Mouse (Mus musculus) hindbrain, postnatal 0 days (tissue): ENCODE results near the gene Spata20. TPM values are rescaled to one million over a fixed set of nuclear protein-coding genes. Genes with fewer than 3 reads are reported as not detected.

Source experiments
- ATAC-seq: fragments of 200-750 bp; cut with Nextera tagmentation; 2 replicates; pipeline ENCODE4 v1.8.0; 2017; ENCODE audit warnings: mild to moderate bottlenecking, moderate TSS enrichment, moderate library complexity
- DNase-seq: peaks from one replicate; pipeline ENCODE4 v3.0.0-alpha.2; 2015; ENCODE audit warnings: low spot score
- H3K27ac ChIP-seq: fragments of 300-500 bp; sonication (generic); 2 replicates; pipeline ENCODE4 v1.5.1; 2014; ENCODE audit warnings: mild to moderate bottlenecking
- H3K27me3 ChIP-seq: fragments of 300-500 bp; sonication (generic); 2 replicates; pipeline ENCODE4 v1.6.1; 2014; ENCODE audit warnings: low read length, mixed read lengths; ENCODE audit not compliant: insufficient read depth
- H3K36me3 ChIP-seq: fragments of 300-500 bp; sonication (generic); 2 replicates; pipeline ENCODE4 v1.6.1; 2014; ENCODE audit warnings: low read length, mixed read lengths; ENCODE audit not compliant: insufficient read depth
- H3K4me1 ChIP-seq: fragments of 300-500 bp; sonication (generic); 2 replicates; pipeline ENCODE4 v1.6.1; 2014; ENCODE audit warnings: antibody characterized with exemption, low read length, mixed read lengths; ENCODE audit not compliant: insufficient read depth
- H3K4me2 ChIP-seq: fragments of 300-500 bp; sonication (generic); 2 replicates; pipeline ENCODE4 v1.6.1; 2014; ENCODE audit warnings: low read depth, mild to moderate bottlenecking, low read length, moderate library complexity, mixed read lengths
- H3K4me3 ChIP-seq: fragments of 300-500 bp; sonication (generic); 2 replicates; pipeline ENCODE4 v1.5.1; 2014; ENCODE audit warnings: low read length
- H3K9ac ChIP-seq: fragments of 300-500 bp; sonication (generic); replicated peaks from 2 replicates; pipeline ENCODE4 v1.6.1; 2014; ENCODE audit warnings: mild to moderate bottlenecking, low read length, moderate library complexity, mixed read lengths
- H3K9me3 ChIP-seq: fragments of 300-500 bp; sonication (generic); 2 replicates; pipeline ENCODE4 v1.6.1; 2016; ENCODE audit warnings: low read length, mixed read lengths
- CTCF ChIP-seq: IDR thresholded peaks from 2 replicates; pipeline ENCODE4 v1.5.1; 2016; ENCODE audit warnings: antibody characterized with exemption, control low read depth, low read depth
- WGBS: fragments of 180-500 bp; shearing (Covaris S2); extraction: QIAGEN DNeasy Blood & Tissue Kit; methylation state at CpG from one replicate; pipeline ENCODE4 v1.1.7; 2014; 5-methylcytosine and 5-hydroxymethylcytosine counted together
- polyA plus RNA-seq: library from polyadenylated mRNA; unstranded; fragments of >200 nt; fragmentation: Nextera tagmentation; extraction: Ambion mirVana; gene quantifications from 2 replicates; pipeline ENCODE4 v1.2.1, GENCODE M21; 2015
- total RNA-seq: library from RNA; depleted of rRNA; stranded (reverse); fragments of >200 nt; gene quantifications from 2 replicates; pipeline ENCODE4 v1.2.3, GENCODE M21; 2014

Spata20 gene
- total and polyA plus RNA-seq, 2 experiments from 2014 or later: 1.0 to 1.5 TPM

DNA sequence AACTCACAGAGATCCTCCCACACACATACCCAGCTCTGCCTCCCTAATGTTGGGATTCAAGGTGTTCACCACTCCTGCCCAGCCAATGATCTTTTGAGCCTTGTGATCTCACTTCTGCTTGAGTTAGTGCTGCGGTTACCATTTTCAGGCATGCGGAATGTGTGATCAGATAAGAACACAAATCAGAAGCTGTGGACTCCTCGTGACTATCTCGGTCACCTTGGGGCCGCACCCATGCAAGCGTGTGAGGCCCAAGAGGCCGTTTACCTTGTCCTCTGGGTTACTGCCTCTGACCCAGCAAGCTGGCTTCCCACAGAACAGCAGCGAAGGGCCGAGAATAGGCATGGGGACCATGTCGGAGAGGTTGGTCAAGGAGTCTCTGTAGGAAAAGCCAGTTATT lies 23.0 kb upstream of the Spata20 start:
- H3K4me3 ChIP-seq: no peak overlapping the region
- H3K36me3 ChIP-seq: no peaks in the 10 kb centered on the region
- DNase-seq: no peak
- no peak overlapping the region for H3K4me2 ChIP-seq
- H3K27me3 ChIP-seq: no peaks in the 10 kb centered on the region
- no peaks in the 10 kb centered on the region for H3K4me1 ChIP-seq
- no peak overlapping the region for H3K9ac ChIP-seq
- 0 out of 2 replicates have a peak, but pooled peaks cover 5% of the 10 kb centered on the region for H3K9me3 ChIP-seq
- no peak for ATAC-seq
- no peak overlapping the region for H3K27ac ChIP-seq
- 92% methylated on average over 10 of the region's 10 CpGs for WGBS
- TF ChIP-seq CTCF: no peak

DNA sequence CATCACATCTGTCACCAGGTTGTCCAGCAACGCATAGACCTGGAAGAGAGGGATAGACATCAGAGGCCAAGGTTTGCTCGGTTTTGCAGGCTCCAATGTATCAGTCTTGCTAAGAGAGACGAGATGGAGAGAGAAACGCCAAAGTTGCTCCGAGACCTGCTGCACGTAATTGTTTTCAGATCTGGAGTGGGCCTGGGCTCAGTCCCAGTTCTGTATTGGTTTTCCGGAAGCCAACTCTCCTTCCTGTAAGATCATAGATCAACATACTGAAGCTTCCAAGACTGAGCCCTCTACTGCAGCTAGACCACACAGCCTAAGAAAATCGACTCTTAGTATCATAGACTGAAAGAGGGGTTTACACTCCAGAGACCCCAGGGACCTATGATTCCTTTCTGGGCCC lies 15.5 kb upstream of the Spata20 start:
- ATAC-seq (no peak), DNase-seq (no peak)
- Histone ChIP-seq H3K27me3 (peaks cover 6% of the 10 kb centered on the region; the same call in 1 of the 2 replicates), H3K4me2 (no peak overlapping the region), H3K36me3 (no peaks in the 10 kb centered on the region), H3K4me3 (no peak overlapping the region), H3K4me1 (peaks cover 20% of the 10 kb centered on the region), H3K9ac (no peak overlapping the region), H3K27ac (no peak overlapping the region), H3K9me3 (no peaks in the 10 kb centered on the region)
- TF ChIP-seq CTCF: no peak
- 95% methylated on average over 8 of the region's 8 CpGs for WGBS

DNA sequence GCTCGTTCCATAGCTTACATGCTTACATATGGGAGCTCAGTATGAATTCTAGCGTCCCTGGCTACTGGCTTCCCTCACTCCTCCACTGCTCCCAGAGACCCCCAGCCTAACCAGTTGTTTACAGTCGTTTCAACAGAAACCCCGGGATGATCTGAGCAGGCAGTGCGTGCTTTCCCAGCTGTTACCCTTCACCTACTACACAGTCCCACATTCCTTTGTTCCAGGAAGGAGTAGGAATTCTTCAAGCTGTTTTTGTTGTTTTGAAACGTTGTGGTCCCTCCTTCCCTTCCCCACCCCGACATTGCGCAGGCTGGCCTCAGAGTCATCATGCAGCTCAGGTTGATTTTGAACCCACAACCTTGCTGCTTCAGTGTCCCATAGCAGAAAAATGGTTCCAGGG lies 14.4 kb upstream of the Spata20 start:
- H3K9ac ChIP-seq: no peak overlapping the region; the same call in 1 of the 2 replicates
- no peaks in the 10 kb centered on the region for H3K9me3 ChIP-seq
- H3K27me3 ChIP-seq: peaks cover 6% of the 10 kb centered on the region; the same call in 1 of the 2 replicates
- H3K36me3 ChIP-seq: no peaks in the 10 kb centered on the region
- WGBS: 37% methylated on average over 8 of the region's 8 CpGs
- ATAC-seq (no peak), DNase-seq (no peak)
- no peak overlapping the region for H3K4me3 ChIP-seq
- H3K27ac ChIP-seq: no peak overlapping the region
- peak overlapping the region; percentile 59 for H3K4me2 ChIP-seq
- TF ChIP-seq CTCF: no peak
- peaks cover 20% of the 10 kb centered on the region for H3K4me1 ChIP-seq

DNA sequence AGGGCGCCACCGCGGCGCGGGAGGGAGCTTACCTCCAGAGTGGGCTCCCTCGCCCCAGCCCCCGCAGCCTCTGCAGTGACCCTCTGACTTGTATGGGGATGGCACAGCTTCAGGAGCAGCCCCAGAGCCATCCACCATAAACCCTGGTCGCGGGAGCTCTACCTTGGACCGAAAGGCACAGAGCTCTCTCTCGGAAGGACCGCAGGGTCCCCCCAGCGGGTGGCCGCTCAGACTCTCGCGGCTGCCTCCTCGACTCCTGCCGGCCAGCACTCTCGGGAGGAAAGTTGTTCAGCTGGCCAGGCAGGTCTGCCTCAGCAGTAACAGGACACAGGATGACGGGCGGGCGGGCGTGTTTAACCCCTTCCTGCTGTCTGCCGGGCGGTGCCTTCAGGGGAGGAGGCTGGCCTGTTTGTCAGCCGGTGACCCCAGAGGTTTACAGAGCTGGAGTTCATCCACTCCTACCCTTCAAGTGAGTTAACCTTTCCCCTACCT lies 13.7 kb upstream of the Spata20 start, which contains the start of gene Epn3:
Gene Epn3 (minus strand): TSS at position 314 of the 492 bp plus-strand sequence.
- Histone ChIP-seq H3K4me3 (peak within 1 kb of the TSS; percentile 37), H3K4me2 (peak within 1 kb of the TSS; percentile 59), H3K4me1 (peaks cover 20% of the 10 kb centered on the region), H3K27me3 (peaks cover 6% of the 10 kb centered on the region; the same call in 1 of the 2 replicates), H3K9me3 (no peaks in the 10 kb centered on the region), H3K27ac (peak within 1 kb of the TSS; percentile 74), H3K36me3 (no peaks in the 10 kb centered on the region), H3K9ac (peak within 1 kb of the TSS; percentile 46)
- ATAC-seq (no peak), DNase-seq (peak; percentile 41)
- no peak for TF ChIP-seq CTCF
- WGBS: under 1% methylated on average over 26 of the region's 26 CpGs

DNA sequence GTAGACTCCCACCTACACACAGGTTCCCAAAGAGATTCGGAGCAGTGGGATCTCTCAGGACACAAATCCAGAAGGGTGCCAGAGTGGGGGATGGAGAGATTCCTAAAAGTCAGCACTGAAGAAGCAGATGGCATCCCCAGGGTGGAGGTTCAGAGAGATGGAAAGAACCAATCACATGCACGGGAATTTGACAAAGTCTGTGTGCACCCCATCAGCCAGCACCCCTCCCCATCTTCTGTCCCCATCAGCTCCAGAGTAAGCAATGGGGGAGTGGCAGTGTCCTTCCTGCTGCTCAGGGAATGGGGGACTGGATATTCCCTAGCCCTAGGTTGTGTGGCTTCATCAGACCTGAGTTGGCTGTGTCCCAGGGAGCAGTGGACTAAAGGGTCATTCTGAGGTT lies 13.1 kb upstream of the Spata20 start:
- DNase-seq (peak; percentile 56), ATAC-seq (peak; percentile 31; the same call in 1 of the 2 replicates)
- peaks cover 20% of the 10 kb centered on the region for H3K4me1 ChIP-seq
- H3K9ac ChIP-seq: no peak overlapping the region; the same call in 1 of the 2 replicates
- peak overlapping the region; percentile 37 for H3K4me3 ChIP-seq
- TF ChIP-seq CTCF: no peak
- peak overlapping the region; percentile 74 for H3K27ac ChIP-seq
- H3K9me3 ChIP-seq: no peaks in the 10 kb centered on the region
- no peaks in the 10 kb centered on the region for H3K36me3 ChIP-seq
- H3K4me2 ChIP-seq: peak overlapping the region; percentile 59
- peaks cover 6% of the 10 kb centered on the region; the same call in 1 of the 2 replicates for H3K27me3 ChIP-seq
- 0% methylated on average over 2 of the region's 2 CpGs for WGBS

DNA sequence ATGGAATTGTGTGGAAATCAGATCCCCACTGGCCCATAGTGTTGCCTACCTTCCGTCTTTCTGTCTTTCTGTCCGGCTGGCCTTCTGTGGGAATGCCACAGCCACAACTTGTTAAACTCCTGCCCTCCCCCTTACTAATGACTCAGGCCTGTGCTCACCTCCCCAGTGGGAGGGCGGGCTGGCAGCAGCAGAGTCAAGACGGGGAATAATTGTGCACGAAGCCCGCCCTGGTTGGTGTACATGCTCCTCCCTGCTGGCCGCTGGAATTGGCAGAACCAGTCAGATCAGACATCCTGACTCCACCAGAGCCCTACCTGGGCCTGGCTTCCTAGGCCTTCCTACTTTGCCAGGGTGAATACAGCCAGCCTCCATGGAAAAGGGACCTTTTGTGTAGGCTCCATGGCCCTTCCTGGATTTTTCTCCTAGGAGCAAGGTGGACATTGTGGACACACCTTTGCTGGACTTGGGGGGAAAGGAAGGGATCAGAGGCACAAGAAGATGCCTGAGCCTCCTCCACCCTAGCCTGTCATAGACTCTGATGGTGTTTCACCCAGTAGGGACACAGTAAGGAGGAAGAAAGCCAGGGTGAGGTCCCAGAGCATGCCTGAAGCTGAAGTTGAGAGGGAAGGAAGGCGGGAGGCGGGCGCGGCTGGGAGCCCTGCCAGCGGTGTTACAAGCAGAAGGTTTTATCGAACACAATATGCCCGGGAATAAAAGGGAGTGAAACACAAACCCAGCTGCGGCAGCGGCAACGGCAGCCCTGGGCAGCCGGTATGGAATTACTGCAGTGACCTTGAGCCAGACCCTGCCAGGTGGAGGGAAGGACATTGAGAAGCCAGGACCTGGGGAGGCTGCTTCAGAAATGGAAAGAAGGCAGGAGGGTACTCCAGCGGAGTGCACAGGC lies 12.4 kb upstream of the Spata20 start:
- peak; percentile 25 for DNase-seq
- Histone ChIP-seq H3K9me3 (no peaks in the 10 kb centered on the region), H3K9ac (no peak overlapping the region; the same call in 1 of the 2 replicates), H3K27ac (peak overlapping the region; percentile 74), H3K4me3 (peak overlapping the region; percentile 37; the same call in 1 of the 2 replicates), H3K4me1 (peaks cover 20% of the 10 kb centered on the region), H3K27me3 (peaks cover 6% of the 10 kb centered on the region; the same call in 1 of the 2 replicates), H3K4me2 (peak overlapping the region; percentile 59), H3K36me3 (no peaks in the 10 kb centered on the region)
- TF ChIP-seq CTCF: no peak
- 22% methylated on average over 19 of the region's 19 CpGs for WGBS
- ATAC-seq: no peak
